Mouse (Mus musculus): ENCODE data around the gene Mfsd13b. TPM values are rescaled to one million over a fixed set of nuclear protein-coding genes. Genes with fewer than 3 reads are reported as not detected.

Mfsd13b gene
- polyA plus RNA-seq, 1 experiment from 2014 or later = 0.63 TPM

DNA sequence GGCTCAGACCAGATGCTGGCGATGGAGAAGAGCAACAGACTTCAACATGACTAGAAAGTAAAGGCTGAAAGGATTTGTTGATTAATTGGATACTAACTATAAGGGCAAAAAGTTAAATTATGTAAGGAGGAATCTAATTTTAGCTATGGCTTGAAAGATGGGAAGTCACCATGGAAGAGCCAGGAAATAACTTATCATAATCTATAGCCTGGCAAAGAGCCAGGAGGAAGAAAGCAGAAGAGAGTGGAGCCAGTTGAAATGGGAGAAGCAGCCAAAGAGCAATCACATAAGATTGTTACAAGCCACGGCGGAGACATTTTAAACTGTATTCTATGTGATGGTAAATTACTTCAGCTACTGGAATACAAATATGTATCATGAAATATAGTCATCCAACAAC, 8.3 kb upstream of the Mfsd13b start:
- no peak overlapping the region for H3K27ac ChIP-seq (ENCODE audit: low read length)
- H3K27me3 ChIP-seq (ENCODE audit: control insufficient read depth, insufficient read depth, low read depth, low read length) = no peaks in the 10 kb centered on the region
- ATAC-seq = no peak
- 95% methylated on average over 3 of the region's 3 CpGs for WGBS
- H3K4me2 ChIP-seq (ENCODE audit: low read length) = no peak overlapping the region
- no peaks in the 10 kb centered on the region for H3K9me3 ChIP-seq (replicated peaks; ENCODE audit: control insufficient read depth, low read length, poor library complexity, severe bottlenecking)
- peaks cover 18% of the 10 kb centered on the region for H3K4me1 ChIP-seq (ENCODE audit: control insufficient read depth, insufficient read depth, low read length)
- no peak overlapping the region for H3K4me3 ChIP-seq (ENCODE audit: low read depth, low read length)
- 0 out of 2 replicates have a peak, but pooled peaks cover 2% of the 10 kb centered on the region for H3K36me3 ChIP-seq (ENCODE audit: control insufficient read depth, insufficient read depth, low read length)
- no peak overlapping the region for H3K9ac ChIP-seq (ENCODE audit: low read depth, low read length)

GRCm38 (mm10) chr7:120977063-120977462, 5.2 kb upstream of the Mfsd13b start:
- no peak overlapping the region for H3K4me2 ChIP-seq (ENCODE audit: low read length)
- 36% methylated on average over 7 of the region's 7 CpGs for WGBS

DNA sequence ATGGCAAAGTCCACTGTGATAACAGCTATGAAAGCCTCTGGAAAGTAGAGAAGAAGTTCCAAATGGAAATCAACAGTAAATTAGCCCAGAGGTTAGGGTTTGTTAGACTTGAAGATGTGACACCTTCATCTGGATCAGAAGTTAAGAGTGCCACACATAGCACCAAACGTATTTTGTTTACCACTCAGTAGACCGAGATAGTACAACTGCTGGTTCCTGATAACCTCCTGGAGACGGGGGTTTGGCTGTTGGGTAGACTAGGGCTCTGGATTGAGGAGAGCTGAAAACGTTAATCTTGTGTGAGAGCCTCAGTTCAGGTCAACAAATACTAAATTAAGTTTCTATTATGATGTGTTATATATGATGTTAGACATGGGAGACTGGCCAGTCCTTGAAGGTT, 2.3 kb upstream of the Mfsd13b start:
- Histone ChIP-seq H3K27ac (ENCODE audit: low read length) (no peak overlapping the region), H3K9me3 (replicated peaks; ENCODE audit: control insufficient read depth, low read length, poor library complexity, severe bottlenecking) (no peaks in the 10 kb centered on the region), H3K4me3 (ENCODE audit: low read depth, low read length) (no peak overlapping the region), H3K4me2 (ENCODE audit: low read length) (peak overlapping the region; percentile 67; the same call in 1 of the 2 replicates), H3K4me1 (ENCODE audit: control insufficient read depth, insufficient read depth, low read length) (peaks cover 31% of the 10 kb centered on the region), H3K27me3 (ENCODE audit: control insufficient read depth, insufficient read depth, low read depth, low read length) (no peaks in the 10 kb centered on the region), H3K9ac (ENCODE audit: low read depth, low read length) (no peak overlapping the region), H3K36me3 (ENCODE audit: control insufficient read depth, insufficient read depth, low read length) (no peaks in the 10 kb centered on the region)
- ATAC-seq = no peak
- 90% methylated on average over 4 of the region's 4 CpGs for WGBS

More at GRCm38 (mm10) chr7:120977063-120977462, 5.2 kb upstream of the Mfsd13b start:
- Histone ChIP-seq H3K9me3 (replicated peaks; ENCODE audit: control insufficient read depth, low read length, poor library complexity, severe bottlenecking) (no peaks in the 10 kb centered on the region), H3K4me3 (ENCODE audit: low read depth, low read length) (no peak overlapping the region), H3K4me1 (ENCODE audit: control insufficient read depth, insufficient read depth, low read length) (peaks cover 27% of the 10 kb centered on the region), H3K27ac (ENCODE audit: low read length) (no peak overlapping the region), H3K27me3 (ENCODE audit: control insufficient read depth, insufficient read depth, low read depth, low read length) (no peaks in the 10 kb centered on the region), H3K9ac (ENCODE audit: low read depth, low read length) (no peak overlapping the region), H3K36me3 (ENCODE audit: control insufficient read depth, insufficient read depth, low read length) (no peaks in the 10 kb centered on the region)
- ATAC-seq = no peak

GRCm38 (mm10) chr7:120980931-120981924, 1.1 kb upstream of the Mfsd13b start:
- Histone ChIP-seq H3K4me3 (ENCODE audit: low read depth, low read length) (peak overlapping the region; percentile 97), H3K9me3 (replicated peaks; ENCODE audit: control insufficient read depth, low read length, poor library complexity, severe bottlenecking) (no peaks in the 10 kb centered on the region), H3K27me3 (ENCODE audit: control insufficient read depth, insufficient read depth, low read depth, low read length) (no peaks in the 10 kb centered on the region), H3K36me3 (ENCODE audit: control insufficient read depth, insufficient read depth, low read length) (no peaks in the 10 kb centered on the region), H3K9ac (ENCODE audit: low read depth, low read length) (peak overlapping the region; percentile 76), H3K27ac (ENCODE audit: low read length) (peak overlapping the region; percentile 62), H3K4me1 (ENCODE audit: control insufficient read depth, insufficient read depth, low read length) (peaks cover 31% of the 10 kb centered on the region), H3K4me2 (ENCODE audit: low read length) (peak overlapping the region; percentile 67)
- ATAC-seq = peak; percentile 80
- 2% methylated on average over 38 of the region's 39 CpGs for WGBS

GRCm38 (mm10) chr7:120982968-120983367, 659 bp downstream of the Mfsd13b start:
- no peak; the same call in 1 of the 2 replicates for ATAC-seq
- Histone ChIP-seq H3K4me3 (ENCODE audit: low read depth, low read length) (peak overlapping the region; percentile 97), H3K36me3 (ENCODE audit: control insufficient read depth, insufficient read depth, low read length) (no peaks in the 10 kb centered on the region), H3K4me2 (ENCODE audit: low read length) (peak overlapping the region; percentile 96), H3K9ac (ENCODE audit: low read depth, low read length) (peak overlapping the region; percentile 75; the same call in 1 of the 2 replicates), H3K27me3 (ENCODE audit: control insufficient read depth, insufficient read depth, low read depth, low read length) (no peaks in the 10 kb centered on the region), H3K27ac (ENCODE audit: low read length) (peak overlapping the region; percentile 75), H3K9me3 (replicated peaks; ENCODE audit: control insufficient read depth, low read length, poor library complexity, severe bottlenecking) (no peaks in the 10 kb centered on the region), H3K4me1 (ENCODE audit: control insufficient read depth, insufficient read depth, low read length) (peaks cover 22% of the 10 kb centered on the region)
- 18% methylated on average over 7 of the region's 7 CpGs for WGBS

GRCm38 (mm10) chr7:120991191-120991590, 8.9 kb downstream of the Mfsd13b start:
- Histone ChIP-seq H3K4me3 (ENCODE audit: low read depth, low read length) (no peak overlapping the region), H3K4me1 (ENCODE audit: control insufficient read depth, insufficient read depth, low read length) (no peaks in the 10 kb centered on the region), H3K9me3 (replicated peaks; ENCODE audit: control insufficient read depth, low read length, poor library complexity, severe bottlenecking) (no peaks in the 10 kb centered on the region), H3K4me2 (ENCODE audit: low read length) (no peak overlapping the region), H3K27ac (ENCODE audit: low read length) (no peak overlapping the region), H3K36me3 (ENCODE audit: control insufficient read depth, insufficient read depth, low read length) (no peaks in the 10 kb centered on the region), H3K9ac (ENCODE audit: low read depth, low read length) (no peak overlapping the region), H3K27me3 (ENCODE audit: control insufficient read depth, insufficient read depth, low read depth, low read length) (no peaks in the 10 kb centered on the region)
- no peak for ATAC-seq
- WGBS = 71% methylated on average over 8 of the region's 8 CpGs

GRCm38 (mm10) chr7:120999021-120999530, 16.8 kb downstream of the Mfsd13b start:
- Histone ChIP-seq H3K9ac (ENCODE audit: low read depth, low read length) (no peak overlapping the region), H3K36me3 (ENCODE audit: control insufficient read depth, insufficient read depth, low read length) (no peaks in the 10 kb centered on the region), H3K4me2 (ENCODE audit: low read length) (no peak overlapping the region), H3K4me1 (ENCODE audit: control insufficient read depth, insufficient read depth, low read length) (no peaks in the 10 kb centered on the region), H3K9me3 (replicated peaks; ENCODE audit: control insufficient read depth, low read length, poor library complexity, severe bottlenecking) (no peaks in the 10 kb centered on the region), H3K27ac (ENCODE audit: low read length) (no peak overlapping the region), H3K27me3 (ENCODE audit: control insufficient read depth, insufficient read depth, low read depth, low read length) (no peaks in the 10 kb centered on the region), H3K4me3 (ENCODE audit: low read depth, low read length) (no peak overlapping the region)
- WGBS = 68% methylated on average over 2 of the region's 2 CpGs
- no peak for ATAC-seq

DNA sequence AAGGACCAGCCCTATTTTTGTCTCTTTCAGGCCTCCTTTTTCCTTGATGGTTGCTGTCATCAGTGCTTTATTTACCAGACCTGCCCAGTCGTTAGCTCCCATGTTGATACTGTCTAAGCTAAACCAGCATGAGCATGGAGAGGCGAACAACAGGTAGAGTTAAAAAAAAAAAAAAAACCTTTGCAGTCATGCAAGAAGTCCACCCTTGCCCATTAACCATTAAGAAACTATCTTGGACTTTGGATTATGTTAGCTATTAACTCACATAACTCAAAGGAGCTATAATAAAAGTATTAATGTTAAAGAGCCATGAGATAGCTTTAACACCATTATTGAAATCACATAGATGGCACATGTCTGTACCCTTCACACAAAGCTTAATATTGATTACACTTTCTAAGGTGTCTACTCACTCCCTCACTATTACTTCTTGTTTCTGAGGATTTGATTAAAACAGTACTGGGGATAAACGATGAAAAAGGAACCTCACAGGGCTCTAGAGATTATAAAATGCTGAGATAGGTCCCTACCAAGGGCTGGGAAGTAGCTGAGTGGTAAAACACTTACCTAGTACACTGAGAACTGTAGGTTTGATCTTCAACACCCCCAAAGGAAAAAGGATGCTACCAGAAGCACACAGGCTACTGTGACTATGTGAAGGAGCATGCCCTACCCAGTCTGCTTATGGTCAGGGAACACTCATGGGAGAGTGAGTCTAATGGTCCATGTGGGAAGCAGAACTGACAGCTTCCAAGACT, 17.9 kb downstream of the Mfsd13b start:
- 78% methylated on average over 3 of the region's 3 CpGs for WGBS
- Histone ChIP-seq H3K9me3 (replicated peaks; ENCODE audit: control insufficient read depth, low read length, poor library complexity, severe bottlenecking) (no peaks in the 10 kb centered on the region), H3K4me2 (ENCODE audit: low read length) (no peak overlapping the region), H3K4me1 (ENCODE audit: control insufficient read depth, insufficient read depth, low read length) (no peaks in the 10 kb centered on the region), H3K27ac (ENCODE audit: low read length) (no peak overlapping the region), H3K27me3 (ENCODE audit: control insufficient read depth, insufficient read depth, low read depth, low read length) (no peaks in the 10 kb centered on the region), H3K9ac (ENCODE audit: low read depth, low read length) (no peak overlapping the region), H3K36me3 (ENCODE audit: control insufficient read depth, insufficient read depth, low read length) (no peaks in the 10 kb centered on the region), H3K4me3 (ENCODE audit: low read depth, low read length) (no peak overlapping the region)
- ATAC-seq = no peak
